Mouse (Mus musculus) midbrain, embryonic 14.5 days (tissue): ENCODE measurements around the gene Abcc4. TPM values are rescaled to one million over a fixed set of nuclear protein-coding genes. Genes with fewer than 3 reads are reported as not detected.
"Not testable (repeated sequence)": the region's sequence is repeated elsewhere in the genome, so short reads cannot be mapped to it uniquely, and the experiment has no call there.

ENCODE experiments used
- ATAC-seq: fragments of 200-750 bp; cut with Nextera tagmentation; 2 replicates; pipeline ENCODE4 v1.8.0; 2017; ENCODE audit warnings: moderate number of reproducible peaks, moderate library complexity; ENCODE audit not compliant: low FRiP score, low TSS enrichment
- DNase-seq: peaks from one replicate; pipeline ENCODE4 v3.0.0-alpha.2; 2015
- H3K27ac ChIP-seq: fragments of 300-500 bp; sonication (generic); replicated peaks from 2 replicates; pipeline ENCODE4 v1.5.1; 2014; ENCODE audit warnings: mild to moderate bottlenecking, low read depth, low read length, moderate library complexity
- H3K27me3 ChIP-seq: fragments of 300-500 bp; sonication (generic); 2 replicates; pipeline ENCODE4 v1.6.1; 2014; ENCODE audit warnings: low read length, control low read depth, mixed read lengths; ENCODE audit not compliant: control insufficient read depth, insufficient read depth
- H3K36me3 ChIP-seq: fragments of 300-500 bp; sonication (generic); 2 replicates; pipeline ENCODE4 v1.6.1; 2014; ENCODE audit warnings: low read length, control low read depth; ENCODE audit not compliant: control insufficient read depth, insufficient read depth
- H3K4me1 ChIP-seq: fragments of 300-500 bp; sonication (generic); 2 replicates; pipeline ENCODE4 v1.6.1; 2014; ENCODE audit warnings: mild to moderate bottlenecking, antibody characterized with exemption, low read length, control low read depth; ENCODE audit not compliant: control insufficient read depth, insufficient read depth
- H3K4me2 ChIP-seq: fragments of 300-500 bp; sonication (generic); 2 replicates; pipeline ENCODE4 v1.6.1; 2014; ENCODE audit warnings: mild to moderate bottlenecking, low read length, moderate library complexity
- H3K4me3 ChIP-seq: fragments of 300-500 bp; sonication (generic); replicated peaks from 2 replicates; pipeline ENCODE4 v1.5.1; 2014; ENCODE audit warnings: low read depth, low read length
- H3K9ac ChIP-seq: fragments of 300-500 bp; sonication (generic); replicated peaks from 2 replicates; pipeline ENCODE4 v1.6.1; 2014; ENCODE audit warnings: mild to moderate bottlenecking, low read length, moderate library complexity
- H3K9me3 ChIP-seq: fragments of 300-500 bp; sonication (generic); 2 replicates; pipeline ENCODE4 v1.6.1; 2016; ENCODE audit warnings: low read length, control low read depth, mixed read lengths; ENCODE audit not compliant: control insufficient read depth
- WGBS: fragments of 180-500 bp; shearing (Covaris S2); extraction: QIAGEN DNeasy Blood & Tissue Kit; methylation state at CpG from one replicate; pipeline ENCODE4 v1.1.7; 2014; 5-methylcytosine and 5-hydroxymethylcytosine counted together
- polyA plus RNA-seq: library from polyadenylated mRNA; unstranded; fragments of >200 nt; fragmentation: Nextera tagmentation; extraction: Ambion mirVana; gene quantifications from 2 replicates; pipeline ENCODE4 v1.2.1, GENCODE M21; 2014

Gene Abcc4
- polyA plus RNA-seq, 1 experiment from 2014 or later, result 2.1 TPM

DNA sequence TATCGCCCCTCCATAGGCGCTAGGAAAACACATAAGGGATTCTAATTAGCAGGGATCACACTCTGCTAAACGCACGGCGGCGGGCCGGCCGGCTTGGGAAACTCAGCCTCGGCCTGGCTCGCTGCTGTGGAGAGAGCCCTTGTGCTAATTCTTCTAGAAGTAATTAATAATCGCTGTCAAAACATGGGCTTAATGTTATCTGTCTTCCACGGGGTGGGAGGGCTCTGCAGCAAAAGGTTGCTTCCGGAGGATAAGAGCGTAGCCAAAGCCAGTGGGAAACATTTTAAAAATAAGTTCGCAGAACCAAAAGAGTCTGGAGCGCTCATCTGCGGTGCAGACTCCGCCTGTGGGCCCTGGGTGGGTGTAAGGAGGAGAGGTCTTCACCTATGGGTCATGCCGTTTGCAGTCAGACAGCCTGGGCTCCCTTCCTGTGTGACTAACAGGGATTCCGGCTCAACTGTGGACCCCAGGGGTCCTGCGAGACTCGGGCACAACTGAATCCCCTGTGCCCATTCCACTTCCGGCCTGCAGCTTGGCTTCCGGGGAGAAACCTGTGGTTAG, 154.2 kb downstream of the Abcc4 start:
- no peaks in the 10 kb centered on the region for H3K36me3 ChIP-seq
- H3K4me3 ChIP-seq, result peak overlapping the region; percentile 8; the same call in 1 of the 2 replicates
- 0 out of 2 replicates have a peak overlapping the region, but pooled peaks have one; percentile 47 for H3K27ac ChIP-seq
- peaks cover 8% of the 10 kb centered on the region for H3K4me1 ChIP-seq
- no peaks in the 10 kb centered on the region for H3K9me3 ChIP-seq
- ATAC-seq (peak; percentile 63), DNase-seq (peak; percentile 77)
- H3K4me2 ChIP-seq, result peak overlapping the region; percentile 49
- WGBS, result 10% methylated on average over 24 of the region's 24 CpGs
- no peak overlapping the region for H3K9ac ChIP-seq
- H3K27me3 ChIP-seq, result no peaks in the 10 kb centered on the region

DNA sequence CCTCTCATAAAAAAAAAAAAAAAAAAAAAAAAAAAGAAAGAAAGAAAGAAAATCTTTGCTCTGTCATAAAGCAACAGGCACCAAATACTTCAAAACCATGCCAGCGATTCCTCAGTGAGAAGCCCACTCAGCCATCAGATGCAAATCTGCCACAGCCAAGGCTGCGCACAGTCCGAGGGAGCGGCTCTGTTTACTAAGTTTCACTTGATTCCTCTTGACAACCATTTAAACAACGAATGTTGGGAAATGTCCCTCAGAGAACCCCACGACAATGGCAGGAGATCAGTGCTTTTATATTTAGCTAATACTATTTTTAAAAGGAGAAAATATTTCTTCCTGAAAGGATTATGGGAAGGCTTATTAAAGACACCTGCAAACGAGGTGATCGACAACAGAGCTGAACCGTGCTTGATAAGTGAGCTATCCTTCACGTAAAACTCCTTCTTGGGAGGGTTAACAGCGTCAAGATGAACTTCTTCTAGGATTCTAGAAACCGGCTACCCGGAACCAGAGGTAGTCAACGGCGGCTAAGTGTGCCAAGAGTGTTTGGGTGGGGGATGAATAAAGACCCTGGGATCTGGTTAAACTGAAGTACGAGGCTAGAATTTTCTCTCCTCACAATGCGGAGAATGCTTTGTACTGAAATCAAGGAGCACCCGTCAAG, 154.8 kb downstream of the Abcc4 start:
- DNase-seq (peak; percentile 69), ATAC-seq (peak; percentile 6; the same call in 1 of the 2 replicates)

DNA sequence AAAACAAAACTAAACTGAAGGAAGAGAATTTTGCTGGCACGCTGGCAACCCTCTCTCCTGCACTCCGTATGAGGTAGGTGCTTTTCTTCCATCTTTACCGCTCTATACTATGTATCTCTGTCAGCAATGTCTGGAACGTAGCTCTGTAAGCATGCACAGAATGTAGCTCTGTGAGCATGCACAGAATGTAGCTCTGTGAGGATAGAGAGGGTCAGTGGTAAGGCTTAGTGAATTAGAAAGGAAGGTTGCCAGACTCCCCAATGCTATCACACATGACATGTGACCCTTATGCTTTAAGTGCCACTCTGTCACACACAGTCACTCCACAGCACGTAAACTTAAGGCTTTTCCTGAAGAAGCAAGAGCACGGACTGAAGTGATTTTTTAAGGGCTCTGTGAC, 161.5 kb downstream of the Abcc4 start:
- H3K9me3 ChIP-seq, result no peaks in the 10 kb centered on the region
- no peak overlapping the region for H3K9ac ChIP-seq
- 89% methylated on average over 6 of the region's 6 CpGs for WGBS
- no peaks in the 10 kb centered on the region; the same call in 1 of the 2 replicates for H3K4me1 ChIP-seq
- no peak overlapping the region for H3K4me3 ChIP-seq
- DNase-seq (no peak), ATAC-seq (no peak)
- H3K36me3 ChIP-seq, result no peaks in the 10 kb centered on the region
- no peak overlapping the region for H3K27ac ChIP-seq
- no peaks in the 10 kb centered on the region for H3K27me3 ChIP-seq
- H3K4me2 ChIP-seq, result no peak overlapping the region

More for the DNA sequence above, 154.8 kb downstream of the Abcc4 start:
- no peak overlapping the region for H3K27ac ChIP-seq
- peak overlapping the region; percentile 49 for H3K4me2 ChIP-seq
- no peaks in the 10 kb centered on the region for H3K27me3 ChIP-seq
- peaks cover 8% of the 10 kb centered on the region for H3K4me1 ChIP-seq
- 8% methylated on average over 18 of the region's 18 CpGs for WGBS
- H3K9me3 ChIP-seq, result no peaks in the 10 kb centered on the region
- no peak overlapping the region for H3K9ac ChIP-seq
- peak overlapping the region; percentile 8; the same call in 1 of the 2 replicates for H3K4me3 ChIP-seq
- H3K36me3 ChIP-seq, result no peaks in the 10 kb centered on the region

- no peaks in the 10 kb centered on the region; the same call in 1 of the 2 replicates for H3K4me1 ChIP-seq
- no peaks in the 10 kb centered on the region for H3K9me3 ChIP-seq
- ATAC-seq (no peak), DNase-seq (no peak)
- H3K4me3 ChIP-seq, result no peak overlapping the region
- no peak overlapping the region for H3K27ac ChIP-seq
- no peaks in the 10 kb centered on the region for H3K27me3 ChIP-seq
- no peak overlapping the region for H3K9ac ChIP-seq
- H3K36me3 ChIP-seq, result no peaks in the 10 kb centered on the region
- WGBS, result 18% methylated on average over 9 of the region's 9 CpGs
- H3K4me2 ChIP-seq, result no peak overlapping the region
Measured at GRCm38 (mm10) chr14:118542947-118543346, 163.1 kb downstream of the Abcc4 start.

DNA sequence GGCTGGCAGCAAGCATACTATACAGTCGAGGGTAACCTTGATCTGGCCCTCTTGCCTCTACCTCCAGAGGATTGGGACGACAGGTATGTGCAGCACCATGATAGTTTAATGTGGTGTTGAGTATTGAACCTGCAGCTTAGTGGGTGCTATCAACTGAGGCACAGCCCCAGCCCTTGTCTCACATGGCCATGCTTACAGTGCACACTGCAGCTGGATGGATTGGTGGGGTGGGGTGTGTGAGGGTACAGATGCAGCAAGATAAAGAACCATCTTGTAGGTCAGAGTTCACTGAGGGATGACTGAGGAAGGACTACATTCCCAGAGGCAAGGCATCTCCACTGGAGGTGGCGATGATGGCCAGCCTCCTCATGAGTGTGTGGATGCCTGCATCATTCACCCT, 174.5 kb downstream of the Abcc4 start:
- H3K9ac ChIP-seq, result no peak overlapping the region
- H3K27ac ChIP-seq, result no peak overlapping the region
- DNase-seq, result no peak
- no peaks in the 10 kb centered on the region for H3K4me1 ChIP-seq
- no peak overlapping the region for H3K4me2 ChIP-seq
- WGBS, result 91% methylated on average over 3 of the region's 3 CpGs
- H3K27me3 ChIP-seq, result no peaks in the 10 kb centered on the region
- no peaks in the 10 kb centered on the region for H3K36me3 ChIP-seq
- H3K4me3 ChIP-seq, result no peak overlapping the region
- no peak for ATAC-seq
- no peaks in the 10 kb centered on the region for H3K9me3 ChIP-seq

DNA sequence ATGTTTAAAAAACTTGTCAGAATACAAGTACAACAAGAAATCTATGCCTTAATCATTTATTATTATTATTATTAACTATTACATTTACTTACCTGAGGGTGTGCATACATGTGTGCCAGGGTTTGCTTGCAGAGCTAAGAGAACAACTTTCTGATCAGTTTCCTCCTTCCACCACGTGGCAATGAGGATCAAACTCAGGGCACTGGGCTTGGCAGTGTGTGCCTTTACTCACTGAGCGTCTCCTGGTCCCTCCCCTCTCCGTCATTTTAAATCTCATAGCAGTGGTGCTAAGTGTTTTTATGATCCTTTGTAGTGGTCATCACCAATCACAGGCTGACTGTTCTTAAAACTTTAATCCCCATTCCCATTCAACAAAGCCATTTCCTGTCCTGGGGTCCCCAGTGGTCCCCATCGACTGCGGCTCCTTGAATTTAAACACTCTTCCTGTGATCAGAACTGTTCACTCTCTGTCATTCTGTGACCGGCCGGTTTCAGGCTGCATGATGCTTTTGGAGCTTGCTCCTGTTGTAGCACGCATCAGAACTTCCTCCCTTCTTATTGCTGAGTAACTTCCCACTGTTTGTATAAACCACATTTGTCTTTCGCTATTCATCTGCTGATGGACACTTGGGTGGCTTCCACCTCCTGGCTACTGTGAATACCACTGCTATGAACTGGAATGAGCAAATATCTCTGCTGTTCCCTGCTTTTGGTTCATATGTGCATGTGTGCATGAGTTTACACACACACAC, 191.6 kb downstream of the Abcc4 start:
- Histone ChIP-seq H3K9me3 (no peaks in the 10 kb centered on the region), H3K36me3 (no peaks in the 10 kb centered on the region), H3K4me2 (no peak overlapping the region), H3K27me3 (no peaks in the 10 kb centered on the region), H3K4me3 (no peak overlapping the region), H3K27ac (no peak overlapping the region), H3K4me1 (no peaks in the 10 kb centered on the region), H3K9ac (no peak overlapping the region)
- no peak for ATAC-seq
- DNase-seq, result no peak
- WGBS, result 59% methylated on average over 9 of the region's 9 CpGs

DNA sequence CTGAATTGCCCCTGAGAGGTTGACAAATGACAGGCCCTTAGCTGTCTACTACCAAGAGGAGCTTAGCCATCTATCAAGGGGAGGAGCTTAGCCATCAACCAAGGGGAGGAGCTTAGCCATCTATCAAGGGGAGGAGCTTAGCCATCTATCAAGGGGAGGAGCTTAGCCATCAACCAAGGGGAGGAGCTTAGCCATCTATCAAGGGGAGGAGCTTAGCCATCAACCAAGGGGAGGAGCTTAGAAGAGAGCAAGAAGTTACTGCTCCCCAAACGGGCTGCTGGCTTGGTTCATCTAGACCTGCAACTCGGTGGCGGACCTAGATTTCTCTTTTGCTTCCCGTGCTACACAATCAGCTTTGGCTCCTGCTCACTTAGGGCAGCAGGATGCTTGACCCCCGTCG, 194.3 kb downstream of the Abcc4 start:
- H3K4me2 ChIP-seq, H3K4me3 ChIP-seq, H3K27me3 ChIP-seq, H3K9me3 ChIP-seq, H3K4me1 ChIP-seq, ATAC-seq, DNase-seq, H3K36me3 ChIP-seq, H3K27ac ChIP-seq, H3K9ac ChIP-seq: not testable (repeated sequence)
- 96% methylated on average over 6 of the region's 6 CpGs for WGBS

DNA sequence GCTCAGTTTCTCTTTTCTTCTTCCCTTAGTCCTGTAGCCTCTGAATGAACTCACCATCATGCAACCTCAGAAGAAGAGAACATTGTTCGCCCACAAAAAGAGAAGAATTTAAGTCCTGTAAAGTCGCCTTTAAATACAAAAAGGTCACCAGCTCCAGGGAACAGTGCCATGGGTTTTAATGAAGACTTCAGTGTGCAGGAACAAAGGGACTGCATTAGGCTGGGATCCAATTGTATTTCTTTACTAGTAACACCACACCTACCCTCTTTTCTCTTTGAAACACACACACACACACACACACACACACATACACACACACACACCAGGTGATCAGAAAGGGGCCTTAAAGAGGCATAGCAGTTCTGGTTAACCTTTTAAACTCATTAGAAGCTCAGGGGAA, 195.2 kb downstream of the Abcc4 start:
- WGBS, result 30% methylated on average over 2 of the region's 2 CpGs

More for the DNA sequence above, 195.2 kb downstream of the Abcc4 start:
- Histone ChIP-seq H3K4me2 (no peak overlapping the region), H3K4me3 (no peak overlapping the region), H3K27ac (no peak overlapping the region), H3K27me3 (no peaks in the 10 kb centered on the region), H3K9me3 (no peaks in the 10 kb centered on the region), H3K4me1 (no peaks in the 10 kb centered on the region), H3K36me3 (no peaks in the 10 kb centered on the region), H3K9ac (no peak overlapping the region)
- ATAC-seq, result no peak
- no peak for DNase-seq
